Mouse (Mus musculus): ENCODE data around the gene Nfic. TPM values are rescaled to one million over a fixed set of nuclear protein-coding genes. Genes with fewer than 3 reads are reported as not detected.

Nfic gene
- polyA plus RNA-seq, 1 experiment from 2014 or later = 21.9 TPM

- DNase-seq (ENCODE audit: low spot score) = no peak
These were observed 37.0 kb downstream of the Nfic start for GRCm38 (mm10) chr10:81418216-81419070.

- DNase-seq (ENCODE audit: low spot score) = no peak
These were observed 37.9 kb downstream of the Nfic start for GRCm38 (mm10) chr10:81417227-81418215.

- no peak for DNase-seq (ENCODE audit: low spot score)
These were observed 38.7 kb downstream of the Nfic start for GRCm38 (mm10) chr10:81416581-81417226.

- DNase-seq (ENCODE audit: low spot score) = no peak
These were observed 39.7 kb downstream of the Nfic start for GRCm38 (mm10) chr10:81415549-81416310.

- DNase-seq (ENCODE audit: low spot score) = no peak
These were observed 40.3 kb downstream of the Nfic start for GRCm38 (mm10) chr10:81415146-81415545.

GRCm38 (mm10) chr10:81414682-81415081, 40.8 kb downstream of the Nfic start:
- DNase-seq (ENCODE audit: low spot score) = no peak

GRCm38 (mm10) chr10:81413310-81414261, 41.8 kb downstream of the Nfic start:
- no peak for DNase-seq (ENCODE audit: low spot score)

GRCm38 (mm10) chr10:81412586-81413309, 42.7 kb downstream of the Nfic start:
- DNase-seq (ENCODE audit: low spot score) = no peak

GRCm38 (mm10) chr10:81411471-81412400, 43.7 kb downstream of the Nfic start:
- no peak for DNase-seq (ENCODE audit: low spot score)

- no peak for DNase-seq (ENCODE audit: low spot score)
These were observed 44.5 kb downstream of the Nfic start for GRCm38 (mm10) chr10:81410981-81411380.

- DNase-seq (ENCODE audit: low spot score) = no peak
These were observed 45.1 kb downstream of the Nfic start for GRCm38 (mm10) chr10:81410350-81410749.

GRCm38 (mm10) chr10:81409330-81409729, 46.1 kb downstream of the Nfic start:
- DNase-seq (ENCODE audit: low spot score) = no peak

- peak; percentile 77 for DNase-seq (ENCODE audit: low spot score)
These were observed 46.6 kb downstream of the Nfic start for GRCm38 (mm10) chr10:81408871-81409291.

GRCm38 (mm10) chr10:81408424-81408729, 47.1 kb downstream of the Nfic start:
- DNase-seq (ENCODE audit: low spot score) = no peak

- DNase-seq (ENCODE audit: low spot score) = no peak
These were observed 47.7 kb downstream of the Nfic start for GRCm38 (mm10) chr10:81407539-81408423.

- no peak for DNase-seq (ENCODE audit: low spot score)
These were observed 48.7 kb downstream of the Nfic start for GRCm38 (mm10) chr10:81406504-81407440.

Measured in thymus, postnatal 0 days (tissue).